Comparison of ENCODE assay signal across 21 mouse cellular contexts in the genomic region with DNA sequence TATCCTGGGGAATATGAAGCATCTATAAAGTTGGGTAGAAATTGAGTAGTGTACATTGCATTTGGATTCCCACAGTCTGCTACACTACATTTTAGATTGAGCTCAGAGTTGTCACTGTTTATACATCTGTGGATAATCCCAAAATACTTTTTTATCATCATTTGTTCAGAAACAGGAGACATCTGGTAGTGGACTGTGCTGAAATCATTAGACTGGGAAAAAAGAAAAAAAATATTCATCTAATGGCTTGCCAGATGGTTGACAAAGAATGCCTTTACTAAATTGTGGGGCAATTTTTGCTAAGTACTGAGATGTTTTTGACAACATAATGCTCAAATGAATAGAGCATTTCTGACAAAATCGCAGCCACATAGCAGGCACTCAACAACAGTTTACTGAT.
DNase-seq lines count a peak whose midpoint lies in the region; ATAC-seq and TF ChIP-seq lines count a peak whose summit lies in the region.
"Had no signal": no experiment of that assay in that cellular context is flagged by ENCODE, and none has a peak within 500 bp of the region (broad histone marks: within the 10 kb centered on the region; RNA-seq: fewer than 3 reads in every experiment).

No protein-coding gene starts in this region.

- no peak overlapping the region for H3K9ac ChIP-seq in forebrain, embryonic 14.5 days (ENCODE audit: low read length)
- no peak overlapping the region for H3K9ac ChIP-seq in forebrain, embryonic 12.5 days
- H3K9ac ChIP-seq in lung, postnatal 0 days (replicated peaks; ENCODE audit: low read depth): no peak overlapping the region
- H3K9ac ChIP-seq: embryonic facial prominence, embryonic 15.5 days; heart, embryonic 12.5 days; hindbrain, embryonic 15.5 days had no signal

- DNase-seq in forebrain, embryonic 14.5 days (ENCODE audit: low spot score): peak; percentile 20
- DNase-seq in layer of hippocampus, adult 9-10 months (ENCODE audit: low spot score): peak; percentile 42
- DNase-seq in layer of hippocampus, postnatal 10 days (ENCODE audit: low spot score in 2 of 2): no peak
- peak; percentile 79 for DNase-seq in lung, postnatal 0 days (ENCODE audit: low spot score)
- DNase-seq in lung, postnatal 14 days: no peak
- peak; percentile 27 for DNase-seq in brain, embryonic 14.5 days (ENCODE audit: low read depth)
- no peak for DNase-seq in limb, embryonic 10.5 days (ENCODE audit: low spot score)
- DNase-seq: adrenal gland, postnatal 10 days; B cell, adult 2 months; cerebellum, adult 2 months; cerebellum, postnatal 10 days; embryo, embryonic 11 days; gastrocnemius, adult 2 months; gastrocnemius, postnatal 25 days had no signal

- no peaks in the 10 kb centered on the region for H3K9me3 ChIP-seq in forebrain, embryonic 14.5 days (replicated peaks; ENCODE audit: control insufficient read depth, low read length)
- no peaks in the 10 kb centered on the region for H3K9me3 ChIP-seq in forebrain, embryonic 12.5 days
- H3K9me3 ChIP-seq in lung, postnatal 0 days (ENCODE audit: low read length): no peaks in the 10 kb centered on the region
- no peaks in the 10 kb centered on the region for H3K9me3 ChIP-seq in limb, embryonic 10.5 days (replicated peaks)
- H3K9me3 ChIP-seq: embryonic facial prominence, embryonic 15.5 days; G1E; heart, embryonic 12.5 days; hindbrain, embryonic 15.5 days had no signal

- no peaks in the 10 kb centered on the region for H3K36me3 ChIP-seq in forebrain, embryonic 14.5 days (ENCODE audit: control insufficient read depth, insufficient read depth, low read length)
- H3K36me3 ChIP-seq in forebrain, embryonic 12.5 days (replicated peaks): no peaks in the 10 kb centered on the region
- H3K36me3 ChIP-seq in lung, postnatal 0 days (ENCODE audit: insufficient read depth, low read length): no peaks in the 10 kb centered on the region
- H3K36me3 ChIP-seq in limb, embryonic 10.5 days: no peaks in the 10 kb centered on the region
- H3K36me3 ChIP-seq: embryonic facial prominence, embryonic 15.5 days; G1E; heart, embryonic 12.5 days; hindbrain, embryonic 15.5 days had no signal

- H3K4me3 ChIP-seq in forebrain, embryonic 14.5 days (ENCODE audit: low read depth, low read length): no peak overlapping the region
- H3K4me3 ChIP-seq in forebrain, embryonic 12.5 days (replicated peaks): no peak overlapping the region
- H3K4me3 ChIP-seq in lung, postnatal 0 days (ENCODE audit: low read depth, low read length): no peak overlapping the region
- no peak overlapping the region for H3K4me3 ChIP-seq in limb, embryonic 10.5 days
- H3K4me3 ChIP-seq: embryonic facial prominence, embryonic 15.5 days; erythroblast, embryonic 14.5 days; gastrocnemius, adult 2 months; heart, embryonic 12.5 days; hindbrain, embryonic 15.5 days had no signal

- H3K27me3 ChIP-seq in forebrain, embryonic 14.5 days (replicated peaks; ENCODE audit: control insufficient read depth, insufficient read depth, low read length): no peaks in the 10 kb centered on the region
- H3K27me3 ChIP-seq in forebrain, embryonic 12.5 days: no peaks in the 10 kb centered on the region
- H3K27me3 ChIP-seq in lung, postnatal 0 days (replicated peaks; ENCODE audit: insufficient read depth, low read length): no peaks in the 10 kb centered on the region
- H3K27me3 ChIP-seq in limb, embryonic 10.5 days (ENCODE audit: low read depth, poor library complexity, severe bottlenecking): no peaks in the 10 kb centered on the region
- H3K27me3 ChIP-seq: embryonic facial prominence, embryonic 15.5 days; heart, embryonic 12.5 days; hindbrain, embryonic 15.5 days had no signal

- H3K4me1 ChIP-seq in forebrain, embryonic 14.5 days (ENCODE audit: control insufficient read depth, insufficient read depth, low read length): no peaks in the 10 kb centered on the region
- no peaks in the 10 kb centered on the region for H3K4me1 ChIP-seq in forebrain, embryonic 12.5 days
- H3K4me1 ChIP-seq in lung, postnatal 0 days (ENCODE audit: insufficient read depth, low read depth, low read length): no peaks in the 10 kb centered on the region
- no peaks in the 10 kb centered on the region for H3K4me1 ChIP-seq in limb, embryonic 10.5 days
- H3K4me1 ChIP-seq: embryonic facial prominence, embryonic 15.5 days; heart, embryonic 12.5 days; hindbrain, embryonic 15.5 days had no signal

- no peak overlapping the region for H3K27ac ChIP-seq in forebrain, embryonic 14.5 days (ENCODE audit: low read depth, low read length)
- H3K27ac ChIP-seq in forebrain, embryonic 12.5 days: no peak overlapping the region
- H3K27ac ChIP-seq in lung, postnatal 0 days (ENCODE audit: low read length): no peak overlapping the region
- H3K27ac ChIP-seq in limb, embryonic 10.5 days: no peak overlapping the region
- H3K27ac ChIP-seq: embryonic facial prominence, embryonic 15.5 days; gastrocnemius, adult 2 months; hindbrain, embryonic 15.5 days had no signal

- no peak for TF ChIP-seq POLR2A in brain, embryonic 14.5 days (IDR thresholded peaks at IDR 0.05; ENCODE audit: borderline replicate concordance, extremely low read depth, insufficient read depth, insufficient read length, poor library complexity, severe bottlenecking)

- WGBS in forebrain, embryonic 14.5 days: 85% methylated on average over 1 of the region's 1 CpGs
- 92% methylated on average over 1 of the region's 1 CpGs for WGBS in forebrain, embryonic 12.5 days
- WGBS in lung, postnatal 0 days: 77% methylated on average over 1 of the region's 1 CpGs
- WGBS in limb, embryonic 10.5 days: 93% methylated on average over 1 of the region's 1 CpGs

- peak; percentile 53 for TF ChIP-seq EP300 in lung, postnatal 0 days (IDR thresholded peaks at IDR 0.05)

- no peak for ATAC-seq in forebrain, embryonic 14.5 days
- ATAC-seq in forebrain, embryonic 12.5 days (ENCODE audit: low FRiP score): no peak
- peak; percentile 57 for ATAC-seq in lung, postnatal 0 days
- ATAC-seq: CD4-positive, CD25-positive, alpha-beta regulatory T cell, adult 4 months had no signal

- H3K4me2 ChIP-seq in forebrain, embryonic 14.5 days (ENCODE audit: low read length): no peak overlapping the region
- no peak overlapping the region for H3K4me2 ChIP-seq in forebrain, embryonic 12.5 days
- no peak overlapping the region for H3K4me2 ChIP-seq in lung, postnatal 0 days (replicated peaks; ENCODE audit: low read depth, low read length)
- H3K4me2 ChIP-seq: embryonic facial prominence, embryonic 15.5 days; heart, embryonic 12.5 days; hindbrain, embryonic 15.5 days had no signal

- no peak for TF ChIP-seq CTCF in lung, postnatal 0 days (IDR thresholded peaks at IDR 0.05)
- no peak for TF ChIP-seq CTCF in brain, embryonic 14.5 days (IDR thresholded peaks at IDR 0.05; ENCODE audit: borderline replicate concordance, extremely low read depth, insufficient read depth, insufficient read length)

Comparison
In these comparisons a context has a peak if more than half of its experiments do, and no peak if none do; other contexts are left out.
1. DNase-seq: peak in forebrain, embryonic 14.5 days (single experiment), layer of hippocampus, adult 9-10 months (single experiment), lung, postnatal 0 days (single experiment) and brain, embryonic 14.5 days (single experiment); none in layer of hippocampus, postnatal 10 days (0 of 2), lung, postnatal 14 days (single experiment) and limb, embryonic 10.5 days (single experiment).